Mouse (Mus musculus): ENCODE measurements around the gene Gm2056.
"Not testable (repeated sequence)": the region's sequence is repeated elsewhere in the genome, so short reads cannot be mapped to it uniquely, and the experiment has no call there.

Gm2056 gene

GRCm38 (mm10) chr12:88026704-88027103, at the start of gene Gm2056:
TSS of gene Gm2056 (plus strand) at chr12:88027004.
- DNase-seq (ENCODE audit: low spot score in 2 of 2), result not testable (repeated sequence)

GRCm38 (mm10) chr12:87984000-87984399, 42.8 kb upstream of the Gm2056 start:
- DNase-seq (ENCODE audit: low spot score in 2 of 2), result not testable (repeated sequence)

- not testable (repeated sequence) for DNase-seq (ENCODE audit: low spot score in 2 of 2)
Measured at GRCm38 (mm10) chr12:88004118-88004517, 22.7 kb upstream of the Gm2056 start.

GRCm38 (mm10) chr12:88011548-88011947, 15.3 kb upstream of the Gm2056 start, which contains the start of gene Gm2075:
TSS of gene Gm2075 (plus strand) at chr12:88011848.
- not testable (repeated sequence) for DNase-seq (ENCODE audit: low spot score in 2 of 2)

- not testable (repeated sequence) for DNase-seq (ENCODE audit: low spot score in 2 of 2)
Measured at GRCm38 (mm10) chr12:88018671-88019070, 8.1 kb upstream of the Gm2056 start, which contains the start of gene Gm6803. TSS of gene Gm6803 (minus strand) at chr12:88018771.

GRCm38 (mm10) chr12:88032250-88032649, 5.4 kb downstream of the Gm2056 start:
- DNase-seq (ENCODE audit: low spot score in 2 of 2), result not testable (repeated sequence)

GRCm38 (mm10) chr12:88039062-88039461, 12.3 kb downstream of the Gm2056 start:
- not testable (repeated sequence) for DNase-seq (ENCODE audit: low spot score in 2 of 2)

GRCm38 (mm10) chr12:88039703-88040102, 12.9 kb downstream of the Gm2056 start:
- not testable (repeated sequence) for DNase-seq (ENCODE audit: low spot score in 2 of 2)

- DNase-seq (ENCODE audit: low spot score in 2 of 2), result not testable (repeated sequence)
Measured at GRCm38 (mm10) chr12:88045226-88045625, 18.4 kb downstream of the Gm2056 start.
